Mouse (Mus musculus) layer of hippocampus, adult 2 months (tissue): ENCODE measurements around the gene Tcf20. TPM values are rescaled to one million over a fixed set of nuclear protein-coding genes. Genes with fewer than 3 reads are reported as not detected.

Experiments
- DNase-seq, 2 experiments: peaks; one replicate each; pipeline ENCODE4 v3.0.0; 2022; ENCODE audit warnings: low spot score in 2 of 2
- H3K27ac ChIP-seq: fragments of 200-600 bp; 2 replicates; pipeline ENCODE4 v1.8.1; 2022
- H3K4me3 ChIP-seq: fragments of 200-600 bp; 2 replicates; pipeline ENCODE4 v1.8.1; 2022; ENCODE audit warnings: mild to moderate bottlenecking
- CTCF ChIP-seq: fragments of 200-600 bp; conservative IDR thresholded peaks from 2 replicates; pipeline ENCODE4 v1.8.1; 2022; ENCODE audit warnings: antibody characterized with exemption, mild to moderate bottlenecking, moderate library complexity
- total RNA-seq, 2 experiments: library from RNA; stranded (reverse); gene quantifications; 2 replicates each; pipeline ENCODE4 v1.2.3; 2021

The Tcf20 gene
- total RNA-seq, 2 experiments from 2014 or later: 219 to 230 TPM

- Histone ChIP-seq H3K4me3 (no peak overlapping the region), H3K27ac (peak overlapping the region; percentile 36; the same call in 1 of the 2 replicates)
- no peak for DNase-seq
- no peak for TF ChIP-seq CTCF
Observed at GRCm38 (mm10) chr15:82924679-82925425, 62.8 kb downstream of the Tcf20 start.

- TF ChIP-seq CTCF: no peak
- no peak for DNase-seq
- Histone ChIP-seq H3K27ac (peak overlapping the region; percentile 32; the same call in 1 of the 2 replicates), H3K4me3 (no peak overlapping the region)
Observed at GRCm38 (mm10) chr15:82923531-82923930, 64.1 kb downstream of the Tcf20 start.

GRCm38 (mm10) chr15:82922755-82923154, 64.9 kb downstream of the Tcf20 start:
- no peak for DNase-seq
- peak; percentile 68 for TF ChIP-seq CTCF
- peak overlapping the region; percentile 28; the same call in 1 of the 2 replicates for H3K4me3 ChIP-seq
- H3K27ac ChIP-seq: peak overlapping the region; percentile 82

- H3K4me3 ChIP-seq: peak overlapping the region; percentile 1; the same call in 1 of the 2 replicates
- peak; percentile 77 to 84 for DNase-seq
- TF ChIP-seq CTCF: peak; percentile 31; the same call in 1 of the 2 replicates
- peak overlapping the region; percentile 82 for H3K27ac ChIP-seq
Observed at GRCm38 (mm10) chr15:82922052-82922451, 65.6 kb downstream of the Tcf20 start.

- no peak for DNase-seq
- Histone ChIP-seq H3K27ac (peak overlapping the region; percentile 82), H3K4me3 (peak overlapping the region; percentile 1; the same call in 1 of the 2 replicates)
- TF ChIP-seq CTCF: no peak
Observed at GRCm38 (mm10) chr15:82921559-82921958, 66.1 kb downstream of the Tcf20 start.

- no peak for DNase-seq
- Histone ChIP-seq H3K4me3 (peak overlapping the region; percentile 2; the same call in 1 of the 2 replicates), H3K27ac (peak overlapping the region; percentile 82)
- no peak for TF ChIP-seq CTCF
Observed at GRCm38 (mm10) chr15:82920895-82921515, 66.7 kb downstream of the Tcf20 start.

GRCm38 (mm10) chr15:82917965-82918364, 69.7 kb downstream of the Tcf20 start:
- Histone ChIP-seq H3K27ac (peak overlapping the region; percentile 91), H3K4me3 (no peak overlapping the region)
- peak; percentile 24; the same call in 1 of the 2 replicates for TF ChIP-seq CTCF
- DNase-seq: no peak

- peak; percentile 45 for TF ChIP-seq CTCF
- Histone ChIP-seq H3K27ac (peak overlapping the region; percentile 91), H3K4me3 (peak overlapping the region; percentile 49)
- DNase-seq: peak; percentile 80 to 86
Observed at GRCm38 (mm10) chr15:82917207-82917844, 70.3 kb downstream of the Tcf20 start.

GRCm38 (mm10) chr15:82914455-82914854, 73.2 kb downstream of the Tcf20 start:
- Histone ChIP-seq H3K4me3 (no peak overlapping the region), H3K27ac (no peak overlapping the region)
- no peak for TF ChIP-seq CTCF
- DNase-seq: no peak

GRCm38 (mm10) chr15:82911965-82912337, 75.7 kb downstream of the Tcf20 start:
- Histone ChIP-seq H3K27ac (peak overlapping the region; percentile 85; the same call in 1 of the 2 replicates), H3K4me3 (peak overlapping the region; percentile 53)
- DNase-seq: no peak
- no peak for TF ChIP-seq CTCF

- Histone ChIP-seq H3K27ac (peak overlapping the region; percentile 85), H3K4me3 (peak overlapping the region; percentile 53)
- no peak for DNase-seq
- TF ChIP-seq CTCF: no peak
Observed at GRCm38 (mm10) chr15:82911001-82911964, 76.4 kb downstream of the Tcf20 start.

GRCm38 (mm10) chr15:82910596-82910995, 77.1 kb downstream of the Tcf20 start:
- Histone ChIP-seq H3K4me3 (peak overlapping the region; percentile 53), H3K27ac (peak overlapping the region; percentile 85; the same call in 1 of the 2 replicates)
- no peak for TF ChIP-seq CTCF
- no peak for DNase-seq
